Mouse (Mus musculus): ENCODE measurements around the gene Tmem234. TPM values are rescaled to one million over a fixed set of nuclear protein-coding genes. Genes with fewer than 3 reads are reported as not detected.
A peak's percentile ranks its signal among the peaks of the same experiment; 100 is the strongest.

Gene Tmem234
- polyA plus RNA-seq, 1 experiment: 143 TPM

DNA sequence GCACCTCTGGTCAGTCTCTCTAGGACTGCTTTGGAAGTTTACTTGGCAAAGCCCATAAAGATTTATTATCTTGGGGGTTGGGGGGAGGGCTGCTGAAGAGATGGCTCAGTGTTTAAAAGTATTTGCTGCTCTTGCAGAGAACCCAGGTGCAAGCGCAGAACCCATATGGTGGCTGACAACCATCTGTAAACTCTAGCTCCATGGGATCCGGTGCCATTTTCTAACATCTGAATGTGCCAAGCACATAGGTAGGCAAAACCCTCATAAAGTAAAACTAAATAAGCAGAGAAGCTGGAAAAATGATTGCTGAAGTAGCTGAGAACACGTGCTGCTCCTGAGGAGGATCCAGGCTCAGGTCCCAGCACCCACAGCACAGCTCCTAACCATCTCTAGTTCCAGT lies 61.1 kb downstream of the Tmem234 start:
- Histone ChIP-seq H3K4me1 (ENCODE audit: control insufficient read depth, insufficient read depth, low read length) (peaks cover 7% of the 10 kb centered on the region; the same call in 1 of the 2 replicates), H3K27me3 (ENCODE audit: control insufficient read depth, insufficient read depth, low read length) (no peaks in the 10 kb centered on the region), H3K27ac (ENCODE audit: insufficient read depth, low read length) (no peak overlapping the region), H3K4me3 (replicated peaks; ENCODE audit: insufficient read depth, low read depth, low read length) (no peak overlapping the region)
- TF ChIP-seq CTCF (IDR thresholded peaks at IDR 0.05; ENCODE audit: borderline replicate concordance, insufficient read depth, low read depth, low read length) (no peak), POLR2A (IDR thresholded peaks at IDR 0.05; ENCODE audit: borderline replicate concordance, insufficient read depth, low read length) (no peak)
- no peak for DNase-seq
- 70% methylated on average over 3 of the region's 3 CpGs for WGBS

DNA sequence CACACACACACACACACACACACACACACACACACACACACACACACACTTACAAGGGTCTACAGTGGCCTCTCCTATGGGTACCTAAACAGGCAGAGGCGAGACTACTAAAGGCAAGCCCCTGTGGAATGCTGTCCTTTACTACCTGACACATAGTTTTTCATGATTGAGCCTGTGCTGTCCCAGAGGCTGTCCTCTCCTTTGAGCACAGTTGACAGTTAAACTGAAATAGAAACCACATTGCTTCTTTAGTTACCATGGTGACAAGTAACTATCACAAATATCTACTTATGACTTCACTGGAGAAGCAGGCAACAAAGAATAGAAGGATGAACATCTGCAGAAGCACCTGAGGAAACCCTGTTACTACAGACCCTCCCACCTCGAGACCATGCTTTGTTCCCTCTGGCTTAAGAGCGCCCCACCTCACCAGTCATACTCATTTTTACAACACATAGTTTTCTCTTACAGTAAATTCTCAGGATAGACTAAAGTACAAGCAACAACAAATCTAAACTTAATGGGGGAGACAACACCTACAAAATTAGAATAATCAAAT lies 61.9 kb downstream of the Tmem234 start:
- H3K4me3 ChIP-seq (replicated peaks; ENCODE audit: insufficient read depth, low read depth, low read length): no peak overlapping the region
- peaks cover 7% of the 10 kb centered on the region; the same call in 1 of the 2 replicates for H3K4me1 ChIP-seq (ENCODE audit: control insufficient read depth, insufficient read depth, low read length)
- no peaks in the 10 kb centered on the region for H3K27me3 ChIP-seq (ENCODE audit: control insufficient read depth, insufficient read depth, low read length)
- H3K27ac ChIP-seq (ENCODE audit: insufficient read depth, low read length): no peak overlapping the region
- WGBS: 88% methylated on average over 3 of the region's 3 CpGs
- DNase-seq: no peak
- no peak for TF ChIP-seq CTCF (IDR thresholded peaks at IDR 0.05; ENCODE audit: borderline replicate concordance, insufficient read depth, low read depth, low read length)
- TF ChIP-seq POLR2A (IDR thresholded peaks at IDR 0.05; ENCODE audit: borderline replicate concordance, insufficient read depth, low read length): no peak

DNA sequence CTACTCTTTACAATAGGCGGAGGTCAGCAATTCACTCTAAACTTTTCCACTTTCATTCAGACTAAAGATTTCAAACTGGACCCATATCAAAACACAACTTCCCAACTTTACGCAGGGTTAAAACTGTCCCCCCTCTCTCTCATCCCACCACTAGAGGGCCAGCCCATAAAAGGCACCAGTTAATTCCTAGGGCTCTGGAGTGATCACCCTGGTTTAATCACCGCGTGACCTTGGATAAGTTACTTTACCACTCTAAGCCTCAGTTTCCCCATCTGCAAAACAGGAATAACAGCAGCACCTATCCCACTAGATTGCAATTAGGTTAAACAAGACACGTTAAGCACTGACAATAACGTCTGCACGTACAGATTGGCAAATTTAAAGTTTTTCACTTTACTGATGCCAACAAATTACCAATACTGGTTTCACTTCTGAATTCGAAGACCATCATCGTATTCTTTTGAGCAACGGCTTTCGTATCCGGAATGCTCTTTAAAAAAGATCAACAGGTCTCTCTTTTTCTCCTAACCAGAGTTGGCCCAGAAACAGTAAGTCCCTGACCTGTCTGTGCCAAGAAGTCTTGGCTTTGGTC lies 71.1 kb downstream of the Tmem234 start:
- TF ChIP-seq CTCF (IDR thresholded peaks at IDR 0.05; ENCODE audit: borderline replicate concordance, insufficient read depth, low read depth, low read length): peak; percentile 62
- TF ChIP-seq POLR2A (IDR thresholded peaks at IDR 0.05; ENCODE audit: borderline replicate concordance, insufficient read depth, low read length): no peak
- DNase-seq: peak; percentile 44 to 46
- peak overlapping the region; percentile 77 for H3K4me3 ChIP-seq (replicated peaks; ENCODE audit: insufficient read depth, low read depth, low read length)
- H3K27ac ChIP-seq (ENCODE audit: insufficient read depth, low read length): peak overlapping the region; percentile 49; the same call in 1 of the 2 replicates
- H3K4me1 ChIP-seq (ENCODE audit: control insufficient read depth, insufficient read depth, low read length): peaks cover 2% of the 10 kb centered on the region; the same call in 1 of the 2 replicates
- H3K27me3 ChIP-seq (ENCODE audit: control insufficient read depth, insufficient read depth, low read length): no peaks in the 10 kb centered on the region
- 5% methylated on average over 12 of the region's 12 CpGs for WGBS

DNA sequence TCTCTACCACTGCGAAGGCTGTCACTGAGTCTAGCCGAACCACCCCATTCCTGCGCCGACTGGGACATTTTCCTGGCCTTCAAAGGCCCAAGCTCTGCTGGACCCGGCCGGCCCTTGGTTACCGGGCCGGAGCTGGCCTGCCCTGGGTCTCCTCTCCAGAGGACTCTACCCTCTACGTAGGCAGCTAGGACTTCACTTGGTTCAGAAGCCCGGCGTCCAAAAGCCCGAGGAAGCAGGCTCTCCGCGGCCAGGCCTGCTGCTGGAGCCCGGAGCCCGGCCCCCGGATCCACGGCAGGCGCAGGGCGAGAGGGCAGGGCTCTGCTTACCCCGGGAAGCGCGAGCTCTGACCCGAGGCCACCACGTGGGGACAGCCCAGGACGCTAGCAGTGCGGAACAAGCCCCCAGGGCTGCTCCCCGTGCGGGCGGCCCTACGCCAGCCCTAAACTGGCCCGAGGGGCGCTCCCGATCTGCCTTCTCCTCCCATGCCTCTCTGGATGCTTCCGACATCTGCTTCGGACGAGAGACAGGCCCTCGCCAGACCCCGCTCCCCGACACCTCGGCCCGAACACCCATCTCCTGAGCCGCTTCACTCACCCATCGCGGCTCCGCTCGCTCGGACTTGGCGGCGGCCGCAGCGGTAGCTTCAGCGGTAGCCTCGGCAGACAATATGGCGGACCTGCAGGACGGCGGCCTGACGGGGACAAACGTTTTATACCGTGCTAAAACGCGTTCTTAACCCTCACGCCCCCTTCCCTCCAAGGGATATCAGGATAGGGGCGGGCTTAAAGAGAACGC lies 71.8 kb downstream of the Tmem234 start, which contains the start of gene Kpna6:
Kpna6 (minus strand) TSS at position 685 of the 795 bp plus-strand sequence.
- under 1% methylated on average over 65 of the region's 65 CpGs for WGBS
- Histone ChIP-seq H3K27ac (ENCODE audit: insufficient read depth, low read length) (peak within 1 kb of the TSS; percentile 49), H3K4me1 (ENCODE audit: control insufficient read depth, insufficient read depth, low read length) (peaks cover 2% of the 10 kb centered on the region; the same call in 1 of the 2 replicates), H3K4me3 (replicated peaks; ENCODE audit: insufficient read depth, low read depth, low read length) (peak within 1 kb of the TSS; percentile 77), H3K27me3 (ENCODE audit: control insufficient read depth, insufficient read depth, low read length) (no peaks in the 10 kb centered on the region)
- peak; percentile 54; the same call in 1 of the 2 replicates for TF ChIP-seq POLR2A (IDR thresholded peaks at IDR 0.05; ENCODE audit: borderline replicate concordance, insufficient read depth, low read length)
- no peak for TF ChIP-seq CTCF (IDR thresholded peaks at IDR 0.05; ENCODE audit: borderline replicate concordance, insufficient read depth, low read depth, low read length)
- peak; percentile 92 to 96 for DNase-seq

DNA sequence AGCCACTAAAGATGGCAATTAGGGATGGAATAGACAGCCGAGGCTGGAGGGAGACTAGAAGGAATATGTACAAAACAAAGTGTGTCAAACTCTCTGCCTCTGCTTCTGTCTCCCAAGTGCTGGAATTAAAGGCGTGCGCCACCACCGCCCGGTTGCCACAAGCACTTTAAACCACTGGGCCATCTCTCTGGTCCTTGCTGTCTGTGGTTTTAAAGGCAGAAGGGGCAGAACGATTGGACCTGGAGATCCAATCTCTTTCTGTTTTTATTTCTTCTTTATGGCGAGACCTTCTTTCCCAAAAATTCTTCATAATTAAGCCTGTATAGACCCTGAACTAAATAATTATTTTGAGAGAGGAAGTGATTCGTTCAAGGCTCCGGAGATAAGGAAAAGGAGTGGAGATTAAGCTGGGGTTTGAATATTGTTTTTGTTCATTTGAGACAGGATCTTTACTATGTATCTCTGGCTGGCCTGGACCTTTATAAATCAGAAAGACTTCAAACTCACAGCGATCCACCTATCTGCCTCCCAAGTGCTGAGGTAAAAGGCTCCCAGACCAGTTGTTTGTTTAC lies 72.5 kb downstream of the Tmem234 start:
- Histone ChIP-seq H3K4me1 (ENCODE audit: control insufficient read depth, insufficient read depth, low read length) (peaks cover 2% of the 10 kb centered on the region; the same call in 1 of the 2 replicates), H3K27me3 (ENCODE audit: control insufficient read depth, insufficient read depth, low read length) (no peaks in the 10 kb centered on the region), H3K4me3 (replicated peaks; ENCODE audit: insufficient read depth, low read depth, low read length) (peak overlapping the region; percentile 77), H3K27ac (ENCODE audit: insufficient read depth, low read length) (peak overlapping the region; percentile 9; the same call in 1 of the 2 replicates)
- TF ChIP-seq POLR2A (IDR thresholded peaks at IDR 0.05; ENCODE audit: borderline replicate concordance, insufficient read depth, low read length) (no peak), CTCF (IDR thresholded peaks at IDR 0.05; ENCODE audit: borderline replicate concordance, insufficient read depth, low read depth, low read length) (no peak)
- DNase-seq: no peak
- 9% methylated on average over 10 of the region's 10 CpGs for WGBS

Other genes with a start within 250 kb of the Tmem234 start
- gene Zbtb8a, start 222.6 kb upstream of the Tmem234 start, polyA plus RNA-seq (2012; rRNA removed): 10.6 and 12.9 TPM in 2 replicates
- 2.1 and 2.2 TPM in 2 replicates for gene Zbtb8b, start 159.8 kb upstream of the Tmem234 start, polyA plus RNA-seq (2012; rRNA removed)
- 33.9 and 37.3 TPM in 2 replicates for gene Bsdc1, start 139.1 kb upstream of the Tmem234 start, polyA plus RNA-seq (2012; rRNA removed)
- 0.16 TPM in 2 replicates for gene Tssk3, start 109.6 kb upstream of the Tmem234 start, polyA plus RNA-seq (2012; rRNA removed)
- 0.67 and 0.92 TPM in 2 replicates for gene Fam229a, start 109.5 kb upstream of the Tmem234 start, polyA plus RNA-seq (2012; rRNA removed)
- gene Marcksl1, start 87.1 kb upstream of the Tmem234 start, polyA plus RNA-seq (2012; rRNA removed): 68.0 and 70.0 TPM in 2 replicates
- 61.5 and 66.8 TPM in 2 replicates for gene Hdac1, start 58.0 kb upstream of the Tmem234 start, polyA plus RNA-seq (2012; rRNA removed)
- gene Lck, start 27.0 kb upstream of the Tmem234 start, polyA plus RNA-seq (2012; rRNA removed): 0.92 and 1.00 TPM in 2 replicates
- 0.26 and 0.40 TPM in 2 replicates for gene Fam167b, start 22.1 kb upstream of the Tmem234 start, polyA plus RNA-seq (2012; rRNA removed)
- 231 and 232 TPM in 2 replicates for gene Eif3i, start within 50 bp of the Tmem234 start, polyA plus RNA-seq (2012; rRNA removed)
- 8.8 and 10.6 TPM in 2 replicates for gene Dcdc2b, start 13.6 kb downstream of the Tmem234 start, polyA plus RNA-seq (2012; rRNA removed)
- 37.1 and 40.6 TPM in 2 replicates for gene Iqcc, start 18.4 kb downstream of the Tmem234 start, polyA plus RNA-seq (2012; rRNA removed)
- gene Ccdc28b, start 23.3 kb downstream of the Tmem234 start, polyA plus RNA-seq (2012; rRNA removed): 184 and 201 TPM in 2 replicates
- 40.0 and 40.6 TPM in 2 replicates for gene Txlna, start 40.4 kb downstream of the Tmem234 start, polyA plus RNA-seq (2012; rRNA removed)
- gene Kpna6, start 72.1 kb downstream of the Tmem234 start, polyA plus RNA-seq (2012; rRNA removed): 55.3 and 56.9 TPM in 2 replicates
- 13.2 and 13.8 TPM in 2 replicates for gene Tmem39b, start 96.2 kb downstream of the Tmem234 start, polyA plus RNA-seq (2012; rRNA removed)
- 42.0 and 42.5 TPM in 2 replicates for gene Khdrbs1, start 141.6 kb downstream of the Tmem234 start, polyA plus RNA-seq (2012; rRNA removed)
- gene Ptp4a2, start 210.6 kb downstream of the Tmem234 start, polyA plus RNA-seq (2012; rRNA removed): 62.8 and 66.3 TPM in 2 replicates

Measured in cerebellum, adult 2 months (tissue).